Mouse (Mus musculus) ES-E14 (cell line): ENCODE measurements around the gene Saxo1. TPM values are rescaled to one million over a fixed set of nuclear protein-coding genes. Genes with fewer than 3 reads are reported as not detected.

Source experiments
- DNase-seq: peaks from one replicate; pipeline ENCODE4 v3.0.0-alpha.2; 2013; ENCODE audit warnings: low read depth, low spot score
- H3K27ac ChIP-seq: 2 replicates; pipeline ENCODE4 v1.5.1; 2012; ENCODE audit warnings: low read depth, mild to moderate bottlenecking, low read length, moderate library complexity, mixed read lengths; ENCODE audit not compliant: poor library complexity, insufficient read depth, severe bottlenecking
- H3K36me3 ChIP-seq: 2 replicates; pipeline ENCODE4 v1.6.1; 2012; ENCODE audit warnings: mild to moderate bottlenecking, low read length, moderate library complexity, mixed read lengths; ENCODE audit not compliant: control insufficient read depth, poor library complexity, insufficient read depth, severe bottlenecking
- H3K4me1 ChIP-seq, 2 experiments: fragments of 150-350 bp in 1 of 2; sonication (generic) in 1 of 2; 2 replicates each; pipeline ENCODE4 v1.6.1; 2012; ENCODE audit warnings: low read length in 2 of 2, mild to moderate bottlenecking in 1 of 2, mixed read lengths in 1 of 2; ENCODE audit not compliant: control insufficient read depth in 2 of 2, insufficient read depth in 2 of 2, poor library complexity in 1 of 2
- H3K4me3 ChIP-seq, 2 experiments: fragments of 150-350 bp in 1 of 2; sonication (generic) in 1 of 2; 2 replicates each; pipeline ENCODE4 v1.5.1; 2012; ENCODE audit warnings: low read length in 2 of 2, low read depth in 1 of 2, mild to moderate bottlenecking in 1 of 2, mixed read lengths in 1 of 2; ENCODE audit not compliant: insufficient read depth in 1 of 2, poor library complexity in 1 of 2, severe bottlenecking in 1 of 2
- H3K9ac ChIP-seq: 2 replicates; pipeline ENCODE4 v1.6.1; 2012; ENCODE audit warnings: low read depth, mild to moderate bottlenecking, low read length, mixed read lengths; ENCODE audit not compliant: poor library complexity, insufficient read depth, severe bottlenecking
- H3K9me3 ChIP-seq: fragments of 150-350 bp; sonication (generic); 2 replicates; pipeline ENCODE4 v1.6.1; 2012; ENCODE audit warnings: low read depth, mild to moderate bottlenecking, low read length; ENCODE audit not compliant: control insufficient read depth, insufficient read depth
- CHD2 ChIP-seq: IDR thresholded peaks from 2 replicates; pipeline ENCODE4 v1.6.1; 2014; ENCODE audit warnings: mild to moderate bottlenecking, low read depth, low read length, inconsistent platforms
- HCFC1 ChIP-seq: IDR thresholded peaks from 2 replicates; pipeline ENCODE4 v1.6.1; 2012; ENCODE audit warnings: low read length, inconsistent platforms, borderline replicate concordance; ENCODE audit not compliant: insufficient read depth
- MAFK ChIP-seq: IDR thresholded peaks from 2 replicates; pipeline ENCODE4 v1.6.1; 2014; ENCODE audit warnings: mild to moderate bottlenecking, low read depth, low read length, inconsistent platforms; ENCODE audit not compliant: insufficient read depth
- ZC3H11A ChIP-seq: IDR thresholded peaks from 2 replicates; pipeline ENCODE4 v1.6.1; 2012; ENCODE audit warnings: low read depth, mild to moderate bottlenecking, inconsistent platforms, low read length, borderline replicate concordance
- ZNF384 ChIP-seq: IDR thresholded peaks from 2 replicates; pipeline ENCODE4 v1.6.1; 2012; ENCODE audit warnings: low read depth, low read length, inconsistent platforms
- in situ Hi-C, 2 experiments: fragments of 600-800 bp; cut with MboI; formaldehyde crosslinking; loops; one replicate each; pipeline ENCODE4 v1.15.1; 2025; ENCODE audit warnings: low sequenced_read_pairs in 2 of 2, inconsistent platforms in 1 of 2; ENCODE audit not compliant: unreplicated experiment in 2 of 2
- total RNA-seq: library from RNA; depleted of rRNA; stranded (reverse); fragments of 300-350 nt; gene quantifications from 2 replicates; pipeline ENCODE4 v1.2.3, GENCODE M21; 2012; rRNA removed

Gene Saxo1
- total RNA-seq, 1 experiment, result 0.31 TPM

DNA sequence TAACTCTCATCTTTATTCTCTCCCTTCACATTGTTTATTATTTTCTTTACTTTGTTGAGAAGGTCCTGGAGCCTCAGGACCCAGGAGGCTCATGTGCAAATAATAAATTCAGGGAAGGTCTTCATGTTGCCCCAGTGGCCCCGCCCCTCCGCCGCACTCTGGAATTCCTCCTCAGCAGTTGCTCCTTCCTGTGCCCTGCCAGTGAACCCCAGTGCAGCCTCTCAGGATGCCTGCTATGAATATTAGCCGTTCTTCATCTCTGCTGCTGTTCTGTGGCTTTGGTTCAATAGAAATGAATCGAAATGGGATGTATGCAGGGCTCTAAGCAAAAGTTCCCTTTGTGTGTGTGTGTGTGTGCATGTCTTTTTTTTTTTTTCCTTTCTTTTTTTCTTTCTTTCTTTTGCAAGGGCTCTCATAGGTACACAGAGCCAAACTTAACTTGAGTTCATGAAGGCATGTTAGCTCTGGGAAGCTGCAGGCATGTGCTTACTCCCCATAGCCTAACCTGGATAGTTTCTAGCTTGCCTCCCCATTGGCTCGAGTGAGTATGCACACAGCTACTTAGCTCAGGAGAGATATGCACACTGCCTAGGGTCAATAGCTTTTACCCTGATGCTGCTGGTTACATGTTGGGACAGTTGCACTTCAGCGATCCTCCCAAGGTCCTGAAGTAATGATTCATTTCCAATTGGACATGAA, 151.5 kb downstream of the Saxo1 start:
- Histone ChIP-seq H3K36me3 (no peaks in the 10 kb centered on the region), H3K4me1 (no peaks in the 10 kb centered on the region), H3K4me3 (no peak overlapping the region), H3K27ac (no peak overlapping the region), H3K9ac (no peak overlapping the region), H3K9me3 (no peaks in the 10 kb centered on the region)
- DNase-seq, result no peak
- in situ Hi-C loops, result no loop called here
- no peak for TF ChIP-seq ZNF384
- no peak for TF ChIP-seq CHD2
- TF ChIP-seq ZC3H11A, result no peak
- TF ChIP-seq HCFC1, result no peak
- TF ChIP-seq MAFK, result no peak

DNA sequence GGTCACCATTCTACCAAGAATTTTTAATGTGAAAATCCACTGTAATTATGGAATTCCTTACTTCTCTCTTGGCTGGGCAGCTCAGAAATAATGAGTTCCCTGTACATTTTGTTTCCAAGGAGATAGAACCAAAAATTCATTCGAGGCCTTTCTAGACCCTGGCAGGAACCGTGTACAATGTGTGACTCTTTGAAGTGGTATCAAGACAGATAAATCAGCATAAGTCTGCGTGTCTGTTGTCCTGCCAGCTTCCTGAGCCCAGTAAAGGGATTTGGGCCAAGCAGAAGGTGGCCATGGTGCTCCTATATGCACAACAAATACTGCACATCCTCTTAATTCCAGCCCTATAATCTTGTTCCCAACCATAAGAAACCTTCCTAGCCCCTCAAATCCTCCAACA, 157.0 kb downstream of the Saxo1 start:
- Histone ChIP-seq H3K4me3 (no peak overlapping the region), H3K9me3 (no peaks in the 10 kb centered on the region), H3K36me3 (no peaks in the 10 kb centered on the region), H3K9ac (no peak overlapping the region), H3K4me1 (no peaks in the 10 kb centered on the region), H3K27ac (no peak overlapping the region)
- in situ Hi-C loops, result no loop called here
- no peak for DNase-seq
- no peak for TF ChIP-seq HCFC1
- no peak for TF ChIP-seq CHD2
- TF ChIP-seq ZNF384, result no peak
- TF ChIP-seq ZC3H11A, result no peak
- TF ChIP-seq MAFK, result no peak

DNA sequence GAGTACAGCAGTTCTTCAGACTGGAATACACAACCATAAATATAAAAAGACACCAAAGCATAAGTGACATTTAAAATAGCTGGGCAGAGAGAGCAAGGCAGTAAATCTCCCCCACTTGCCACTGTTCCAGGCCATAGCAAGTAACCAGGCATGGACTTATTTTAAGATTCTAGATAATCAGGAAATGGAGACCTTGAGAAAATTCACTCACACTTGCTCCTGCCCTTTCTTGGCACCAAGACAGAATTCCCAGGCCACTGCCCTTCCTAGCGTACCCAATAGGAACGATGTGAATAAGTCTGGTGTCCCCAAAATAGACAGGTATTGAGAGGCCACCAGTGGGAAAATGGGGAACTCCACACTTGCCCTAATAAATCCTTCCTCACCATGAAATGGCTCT, 160.7 kb downstream of the Saxo1 start:
- TF ChIP-seq ZNF384, result no peak
- no peak for TF ChIP-seq HCFC1
- no peak for TF ChIP-seq CHD2
- TF ChIP-seq MAFK, result no peak
- TF ChIP-seq ZC3H11A, result no peak
- H3K27ac ChIP-seq, result no peak overlapping the region

DNA sequence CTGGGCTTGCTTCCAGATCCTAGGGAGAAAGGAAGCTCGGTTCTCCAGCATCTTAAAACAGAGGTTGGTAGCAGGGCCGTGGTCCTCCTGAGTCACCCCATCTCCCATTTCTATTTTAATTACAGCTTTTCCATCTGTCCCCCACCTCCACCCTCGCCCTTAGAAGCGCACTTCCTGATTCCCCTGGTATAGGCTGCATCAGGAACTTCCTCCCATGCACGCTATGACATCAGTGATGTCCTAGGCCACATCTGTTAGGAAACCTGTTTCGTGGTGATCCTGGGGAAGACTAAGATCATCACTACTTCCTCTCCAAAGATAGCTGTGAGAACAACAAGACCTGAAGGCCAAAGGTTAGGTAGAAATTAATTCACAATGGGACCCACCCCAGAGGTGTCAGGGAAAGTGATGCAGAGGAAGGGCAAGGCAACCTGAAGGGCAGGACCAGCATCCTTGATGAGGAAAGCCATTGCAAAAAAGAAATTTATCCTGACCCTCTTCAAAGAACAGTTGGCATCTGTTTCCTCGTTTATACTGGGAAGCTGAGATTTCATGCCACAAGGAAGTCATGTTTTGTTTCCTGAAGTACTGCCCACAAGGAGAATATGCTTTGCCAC, 161.3 kb downstream of the Saxo1 start:
- no peak overlapping the region for H3K9ac ChIP-seq
- no peak for DNase-seq
- in situ Hi-C loops, result no loop called here
- H3K27ac ChIP-seq, result no peak overlapping the region
- H3K9me3 ChIP-seq, result no peaks in the 10 kb centered on the region
- TF ChIP-seq MAFK (no peak), HCFC1 (no peak), ZC3H11A (no peak), CHD2 (no peak), ZNF384 (no peak)
- H3K36me3 ChIP-seq, result no peaks in the 10 kb centered on the region
- H3K4me1 ChIP-seq, result no peaks in the 10 kb centered on the region
- no peak overlapping the region for H3K4me3 ChIP-seq

More for the DNA sequence above, 160.7 kb downstream of the Saxo1 start:
- Histone ChIP-seq H3K4me1 (no peaks in the 10 kb centered on the region), H3K4me3 (no peak overlapping the region), H3K9ac (no peak overlapping the region), H3K9me3 (no peaks in the 10 kb centered on the region), H3K36me3 (no peaks in the 10 kb centered on the region)
- no peak for DNase-seq
- in situ Hi-C loops, result no loop called here

DNA sequence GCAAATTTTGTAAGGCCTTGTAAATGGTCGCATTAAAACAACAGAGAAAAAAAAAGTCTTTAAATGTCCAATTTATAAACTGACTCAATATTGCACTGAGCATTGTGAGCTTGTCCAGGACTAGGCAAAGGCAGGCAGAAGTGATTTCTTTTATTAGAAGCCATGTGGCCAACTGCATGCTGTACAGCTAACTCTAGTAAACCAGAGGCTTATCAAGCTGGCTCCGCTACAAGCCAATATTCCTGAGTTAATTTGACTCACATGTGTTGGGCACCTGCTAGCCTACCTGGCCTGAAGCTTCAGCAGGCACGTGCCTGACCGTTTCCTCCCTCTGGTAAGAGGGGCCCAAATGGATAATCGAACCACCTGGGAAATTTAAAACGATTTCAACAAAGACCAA, 162.5 kb downstream of the Saxo1 start:
- no peaks in the 10 kb centered on the region for H3K36me3 ChIP-seq
- H3K27ac ChIP-seq, result no peak overlapping the region
- H3K4me3 ChIP-seq, result no peak overlapping the region
- DNase-seq, result no peak
- H3K9ac ChIP-seq, result no peak overlapping the region
- no peaks in the 10 kb centered on the region for H3K4me1 ChIP-seq
- in situ Hi-C loops, result no loop called here
- H3K9me3 ChIP-seq, result no peaks in the 10 kb centered on the region
- TF ChIP-seq HCFC1 (no peak), CHD2 (no peak), ZC3H11A (no peak), ZNF384 (no peak), MAFK (no peak)

Other genes with a start within 250 kb of the Saxo1 start
- gene Rraga, start 17.3 kb upstream of the Saxo1 start, total RNA-seq, result 14.0 and 22.8 TPM in 2 replicates
- gene Haus6, start 53.7 kb upstream of the Saxo1 start, total RNA-seq, result 53.9 and 55.8 TPM in 2 replicates
- gene Plin2, start 111.7 kb upstream of the Saxo1 start, total RNA-seq, result 51.9 and 106 TPM in 2 replicates
- gene Dennd4c, start 190.2 kb upstream of the Saxo1 start, total RNA-seq, result 13.0 and 14.0 TPM in 2 replicates